Mouse (Mus musculus) limb, embryonic 14.5 days (tissue): Measurements from ENCODE around the gene BC067074. TPM values are rescaled to one million over a fixed set of nuclear protein-coding genes. Genes with fewer than 3 reads are reported as not detected.

Experiments
- ATAC-seq: fragments of 200-750 bp; cut with Nextera tagmentation; 2 replicates; pipeline ENCODE4 v1.8.0; 2017; ENCODE audit warnings: low read depth, moderate number of reproducible peaks, moderate TSS enrichment; ENCODE audit not compliant: low FRiP score
- DNase-seq: peaks from one replicate; pipeline ENCODE4 v3.0.0-alpha.2; 2015; ENCODE audit warnings: low spot score
- H3K27ac ChIP-seq: fragments of 300-500 bp; sonication (generic); replicated peaks from 2 replicates; pipeline ENCODE4 v1.5.1; 2014; ENCODE audit warnings: low read depth, mild to moderate bottlenecking, low read length, moderate library complexity, mixed read lengths
- H3K27me3 ChIP-seq: fragments of 300-500 bp; sonication (generic); 2 replicates; pipeline ENCODE4 v1.6.1; 2014; ENCODE audit warnings: low read length, mixed read lengths; ENCODE audit not compliant: control insufficient read depth, insufficient read depth
- H3K36me3 ChIP-seq: fragments of 300-500 bp; sonication (generic); 2 replicates; pipeline ENCODE4 v1.6.1; 2014; ENCODE audit warnings: mild to moderate bottlenecking, low read length, moderate library complexity, mixed read lengths; ENCODE audit not compliant: control insufficient read depth, insufficient read depth
- H3K4me1 ChIP-seq: fragments of 300-500 bp; sonication (generic); 2 replicates; pipeline ENCODE4 v1.6.1; 2014; ENCODE audit warnings: antibody characterized with exemption, low read length, mixed read lengths; ENCODE audit not compliant: control insufficient read depth, insufficient read depth
- H3K4me2 ChIP-seq: fragments of 300-500 bp; sonication (generic); replicated peaks from 2 replicates; pipeline ENCODE4 v1.6.1; 2014; ENCODE audit warnings: low read depth, mild to moderate bottlenecking, low read length, moderate library complexity; ENCODE audit not compliant: severe bottlenecking
- H3K4me3 ChIP-seq: fragments of 300-500 bp; sonication (generic); replicated peaks from 2 replicates; pipeline ENCODE4 v1.5.1; 2014; ENCODE audit warnings: low read length
- H3K9ac ChIP-seq: fragments of 300-500 bp; sonication (generic); 2 replicates; pipeline ENCODE4 v1.6.1; 2014; ENCODE audit warnings: mild to moderate bottlenecking, low read depth, low read length, moderate library complexity; ENCODE audit not compliant: severe bottlenecking
- H3K9me3 ChIP-seq: fragments of 300-500 bp; sonication (generic); 2 replicates; pipeline ENCODE4 v1.6.1; 2016; ENCODE audit warnings: low read length; ENCODE audit not compliant: control insufficient read depth
- POLR2A ChIP-seq: fragments of 200-500 bp; IDR thresholded peaks from 2 replicates; pipeline ENCODE4 v1.8.0; 2012; ENCODE audit warnings: inconsistent platforms, mild to moderate bottlenecking, moderate library complexity, borderline replicate concordance; ENCODE audit not compliant: insufficient read depth, insufficient read length; ENCODE audit errors: extremely low read depth
- WGBS: fragments of 180-500 bp; shearing (Covaris S2); extraction: QIAGEN DNeasy Blood & Tissue Kit; methylation state at CpG from one replicate; pipeline ENCODE4 v1.1.7; 2014; 5-methylcytosine and 5-hydroxymethylcytosine counted together
- polyA plus RNA-seq, 2 experiments: library from polyadenylated mRNA; depleted of rRNA in 1 of 2; stranded (reverse) in 1 of 2; unstranded in 1 of 2; fragments of >200 nt; fragmentation: Nextera tagmentation in 1 of 2; extraction: Ambion mirVana in 1 of 2; gene quantifications; 2 replicates each; pipeline versions ENCODE4 v1.2.1 to v1.2.3; 2012 to 2014

BC067074 gene
- polyA plus RNA-seq, 2 experiments = 8.6 to 21.9 TPM

DNA sequence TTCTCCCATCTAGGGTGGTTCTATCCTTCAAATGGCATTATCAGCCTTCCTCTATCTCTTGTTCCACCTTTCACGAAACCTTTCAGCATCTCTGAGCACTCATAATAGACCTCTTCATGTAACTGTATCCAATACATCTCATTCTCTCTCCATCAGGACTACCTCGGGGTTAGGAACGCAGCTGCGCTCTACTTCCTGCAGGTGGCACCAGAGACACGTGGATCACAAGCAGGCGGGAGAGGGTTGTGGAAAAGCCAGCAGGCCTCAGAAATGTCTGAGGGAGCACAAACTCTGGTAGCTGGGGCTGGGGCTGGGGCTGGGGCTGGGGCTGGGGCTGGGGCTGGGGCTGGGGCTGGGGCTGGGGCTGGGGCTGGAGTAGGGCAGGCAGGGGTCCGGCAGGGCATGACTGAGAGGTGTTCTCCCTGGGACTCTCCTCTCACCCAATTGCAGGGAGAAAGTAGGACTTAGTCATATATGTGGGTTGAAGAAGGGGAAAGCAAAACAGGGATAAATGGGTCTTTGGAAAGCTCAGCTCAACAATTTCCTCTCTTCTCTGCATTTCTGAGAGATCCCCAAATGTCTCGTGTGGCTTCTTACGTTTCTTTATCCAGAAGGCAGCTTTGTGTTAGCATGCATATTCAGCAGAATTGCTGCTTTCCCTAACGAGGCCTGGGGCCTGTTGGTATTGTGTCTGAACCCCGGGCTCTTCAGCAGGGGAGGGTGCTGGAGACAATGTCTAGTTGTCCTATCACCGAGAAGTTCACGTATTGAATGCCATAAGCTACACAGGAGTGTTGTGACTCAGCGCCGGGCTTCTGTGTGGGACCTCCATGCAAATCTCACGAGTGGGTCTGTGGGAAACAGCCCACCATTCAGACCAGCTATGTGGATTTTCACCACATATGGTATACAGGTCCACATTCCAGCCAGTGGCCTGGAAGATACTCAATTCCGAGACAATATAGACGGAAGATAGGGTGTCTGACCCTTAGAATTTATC lies 22.9 kb upstream of the BC067074 start:
- TF ChIP-seq POLR2A = no peak
- Histone ChIP-seq H3K9ac (0 out of 2 replicates have a peak overlapping the region, but pooled peaks have one; percentile 25), H3K36me3 (no peaks in the 10 kb centered on the region), H3K4me1 (no peaks in the 10 kb centered on the region), H3K9me3 (no peaks in the 10 kb centered on the region), H3K4me3 (no peak overlapping the region), H3K27me3 (no peaks in the 10 kb centered on the region), H3K4me2 (no peak overlapping the region), H3K27ac (0 out of 2 replicates have a peak overlapping the region, but pooled peaks have one; percentile 38)
- DNase-seq (peak; percentile 74), ATAC-seq (peak; percentile 85)
- 53% methylated on average over 18 of the region's 18 CpGs for WGBS

DNA sequence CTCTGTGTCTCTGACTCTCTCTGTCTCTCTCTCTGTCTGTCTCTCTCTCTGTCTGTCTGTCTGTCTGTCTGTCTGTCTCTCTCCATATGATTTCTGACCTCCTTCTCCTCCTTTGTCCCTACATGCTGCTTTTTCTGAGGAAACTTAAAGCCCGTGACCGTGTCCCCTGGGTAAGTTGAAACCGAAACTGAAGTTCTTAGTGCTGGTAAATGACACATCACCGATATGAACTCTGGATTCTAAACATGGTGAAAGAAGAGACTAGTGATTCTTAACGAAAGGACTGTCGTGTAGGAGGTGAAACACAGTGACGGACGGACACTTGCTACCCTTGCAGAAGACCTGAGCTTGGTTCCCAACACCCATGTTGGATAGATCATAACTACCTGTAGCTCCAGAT lies 21.8 kb upstream of the BC067074 start:
- H3K9ac ChIP-seq = no peak overlapping the region
- TF ChIP-seq POLR2A = no peak
- H3K4me3 ChIP-seq = no peak overlapping the region
- 91% methylated on average over 8 of the region's 8 CpGs for WGBS
- H3K27me3 ChIP-seq = no peaks in the 10 kb centered on the region
- H3K4me1 ChIP-seq = no peaks in the 10 kb centered on the region
- ATAC-seq = no peak
- no peak overlapping the region for H3K27ac ChIP-seq
- no peak overlapping the region for H3K4me2 ChIP-seq
- H3K36me3 ChIP-seq = no peaks in the 10 kb centered on the region
- H3K9me3 ChIP-seq = no peaks in the 10 kb centered on the region
- DNase-seq = no peak

DNA sequence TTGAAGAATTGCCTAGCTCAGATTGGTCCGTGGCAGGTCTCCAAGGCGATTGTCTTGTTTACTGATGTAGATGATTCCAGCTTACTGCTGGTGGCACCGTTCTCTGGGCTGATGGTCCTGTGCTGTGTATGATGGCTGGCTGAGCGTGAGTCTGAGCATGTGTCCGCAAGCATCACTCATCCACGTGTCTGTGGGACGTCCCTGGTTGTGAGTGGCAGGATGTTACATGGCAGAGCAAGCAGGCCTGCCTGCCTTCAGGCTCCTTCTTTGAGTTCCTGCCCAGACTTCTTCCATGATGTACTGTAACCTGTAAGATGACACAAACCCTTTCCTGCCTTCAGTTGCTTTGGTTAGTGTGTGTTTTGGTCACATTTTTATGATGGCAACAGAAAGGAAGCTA lies 5.8 kb upstream of the BC067074 start:
- no peaks in the 10 kb centered on the region for H3K9me3 ChIP-seq
- 87% methylated on average over 7 of the region's 7 CpGs for WGBS
- no peak overlapping the region for H3K4me2 ChIP-seq
- no peak for TF ChIP-seq POLR2A
- no peak overlapping the region for H3K27ac ChIP-seq
- no peaks in the 10 kb centered on the region; the same call in 1 of the 2 replicates for H3K4me1 ChIP-seq
- H3K9ac ChIP-seq = no peak overlapping the region
- no peaks in the 10 kb centered on the region for H3K36me3 ChIP-seq
- ATAC-seq (no peak), DNase-seq (no peak)
- no peak overlapping the region for H3K4me3 ChIP-seq
- no peaks in the 10 kb centered on the region for H3K27me3 ChIP-seq

DNA sequence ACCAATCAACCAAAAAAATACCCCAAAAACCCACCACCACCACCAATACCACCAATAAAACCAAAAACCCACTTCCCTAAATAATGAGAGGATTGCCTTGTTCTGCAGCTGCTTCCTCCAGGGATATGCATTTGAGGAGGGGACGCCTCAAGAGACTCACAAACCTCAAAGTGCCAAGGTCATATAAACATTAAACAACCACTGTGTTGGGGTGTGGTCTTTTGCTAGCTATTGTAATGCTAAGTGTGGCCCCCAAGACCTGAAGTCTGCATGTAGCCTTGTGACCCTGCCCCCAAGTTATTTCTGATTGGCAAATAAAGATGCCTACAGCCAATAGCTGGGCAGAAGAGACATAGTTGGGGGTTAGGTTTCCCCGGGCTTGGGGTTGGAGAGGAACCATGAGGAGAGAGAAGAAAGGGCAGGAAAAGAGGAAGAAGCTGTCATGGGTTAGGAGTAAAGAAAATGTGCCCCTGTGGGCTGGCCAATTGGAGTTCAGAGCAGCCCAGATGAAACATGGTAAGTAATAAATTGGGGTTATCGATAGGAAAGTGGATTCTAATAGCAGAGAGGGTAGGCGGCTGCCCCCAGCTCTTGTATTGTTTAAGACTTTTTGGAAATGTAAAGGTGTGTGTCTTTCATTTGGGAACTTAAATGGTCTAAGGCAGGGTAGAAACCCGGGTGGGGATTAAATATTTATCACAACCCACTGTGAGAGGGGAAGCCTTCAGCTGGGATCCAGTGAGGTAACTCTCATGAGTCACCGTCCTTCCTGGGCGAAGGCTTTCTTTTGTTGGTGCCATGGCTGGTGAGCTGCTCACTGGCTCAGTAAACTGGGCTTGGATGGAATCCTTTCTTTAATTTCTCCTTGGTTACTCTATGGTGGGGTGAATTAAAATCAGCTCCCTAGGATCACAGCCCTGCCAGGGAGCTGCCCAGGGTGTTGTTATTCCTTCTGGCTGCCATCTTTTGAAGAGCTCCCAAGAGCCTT lies 4.5 kb upstream of the BC067074 start:
- DNase-seq (no peak), ATAC-seq (no peak)
- H3K9ac ChIP-seq = no peak overlapping the region
- H3K27me3 ChIP-seq = no peaks in the 10 kb centered on the region
- no peaks in the 10 kb centered on the region for H3K36me3 ChIP-seq
- peaks cover 8% of the 10 kb centered on the region; the same call in 1 of the 2 replicates for H3K4me1 ChIP-seq
- H3K4me3 ChIP-seq = no peak overlapping the region
- 81% methylated on average over 7 of the region's 7 CpGs for WGBS
- no peak overlapping the region for H3K27ac ChIP-seq
- no peak for TF ChIP-seq POLR2A
- no peaks in the 10 kb centered on the region for H3K9me3 ChIP-seq
- no peak overlapping the region for H3K4me2 ChIP-seq

DNA sequence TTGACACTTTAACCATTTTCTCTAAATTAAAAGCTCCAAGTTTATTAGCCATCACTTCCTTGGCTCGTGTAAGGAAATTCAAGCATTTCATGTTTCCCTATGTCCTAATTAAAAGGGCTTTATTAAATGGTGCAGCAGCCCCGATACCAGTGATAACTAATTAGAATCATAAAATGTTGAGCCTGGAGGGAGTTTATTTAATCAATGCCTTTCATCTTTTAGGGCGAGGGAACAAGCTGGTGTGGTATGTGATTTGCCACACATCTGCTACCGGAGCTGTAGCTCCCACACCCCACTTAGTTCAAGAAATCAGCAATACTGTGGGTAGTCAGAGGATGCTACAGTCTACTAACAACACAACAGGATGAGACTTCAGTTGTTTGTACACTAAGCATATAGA lies 3.2 kb upstream of the BC067074 start:
- TF ChIP-seq POLR2A = no peak
- no peaks in the 10 kb centered on the region for H3K36me3 ChIP-seq
- no peak for ATAC-seq
- no peak overlapping the region for H3K27ac ChIP-seq
- peaks cover 17% of the 10 kb centered on the region; the same call in 1 of the 2 replicates for H3K4me1 ChIP-seq
- no peak overlapping the region for H3K9ac ChIP-seq
- no peaks in the 10 kb centered on the region for H3K27me3 ChIP-seq
- no peaks in the 10 kb centered on the region for H3K9me3 ChIP-seq
- H3K4me2 ChIP-seq = no peak overlapping the region
- WGBS = 27% methylated on average over 4 of the region's 4 CpGs
- DNase-seq = no peak
- H3K4me3 ChIP-seq = no peak overlapping the region
